Mouse (Mus musculus): ENCODE data around the gene Il17c. TPM values are rescaled to one million over a fixed set of nuclear protein-coding genes. Genes with fewer than 3 reads are reported as not detected.

Gene Il17c
- total RNA-seq (2015) (not detected in 2 replicates), total RNA-seq (2017) (not detected in 2 replicates)

DNA sequence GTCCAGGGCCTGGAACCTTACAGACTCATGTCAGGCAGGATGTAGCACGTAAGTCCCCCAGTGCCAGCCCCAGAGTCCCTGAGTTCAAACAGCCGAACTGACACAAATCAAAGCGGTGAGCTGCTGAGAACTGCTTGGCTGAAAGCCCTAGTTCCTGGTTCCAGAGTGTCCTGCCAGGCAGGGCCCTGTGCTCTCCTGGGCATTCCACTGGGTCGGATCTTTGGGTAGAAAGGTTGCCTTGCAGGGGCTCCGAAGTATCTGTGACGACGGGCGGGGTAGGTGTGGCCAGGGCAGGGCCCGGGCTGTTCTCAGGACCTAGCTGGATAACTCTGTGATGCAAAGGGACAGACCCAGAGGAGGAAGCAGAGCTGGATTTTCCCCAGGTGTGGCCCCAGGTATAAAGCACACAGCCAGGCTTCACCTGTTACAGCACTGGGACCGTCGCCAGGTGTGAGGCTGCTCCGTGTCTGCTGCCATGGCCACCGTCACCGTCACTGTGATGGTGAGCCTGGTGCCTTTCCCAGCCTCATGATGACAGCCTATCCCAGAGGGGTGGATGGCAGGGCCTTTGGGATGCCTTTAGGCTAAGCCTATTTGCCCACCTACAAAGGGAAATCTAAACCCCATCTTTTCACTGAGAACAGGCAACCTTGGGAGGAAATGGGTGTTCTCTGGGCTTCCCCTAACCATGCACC is at the start of gene Il17c:
Gene Il17c, plus strand, starts transcription at position 645 of the 695 bp plus-strand sequence.
- no peak for ATAC-seq (ENCODE audit: poor library complexity, severe bottlenecking)

DNA sequence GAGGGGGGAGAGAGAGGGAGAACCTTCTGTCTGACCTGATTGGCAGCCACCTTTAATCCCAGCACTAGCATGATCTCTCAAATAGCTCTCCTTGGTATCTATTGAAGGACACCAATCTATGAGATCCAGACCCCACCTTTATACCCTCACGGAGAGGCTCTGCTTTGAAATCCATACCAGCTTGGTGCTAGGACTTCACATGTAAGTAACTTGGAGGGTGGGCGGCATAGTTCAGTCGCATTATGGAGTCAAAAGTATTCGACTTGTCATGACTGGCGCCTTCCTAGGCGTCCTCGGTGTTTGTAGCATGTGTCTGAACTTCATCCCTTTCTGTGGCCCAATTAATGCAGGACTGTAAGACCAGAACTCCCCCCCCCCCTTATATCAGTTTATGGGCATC is 46.5 kb upstream of the Il17c start:
- ATAC-seq (ENCODE audit: poor library complexity, severe bottlenecking), result no peak

GRCm38 (mm10) chr8:122375751-122376364 is 46.0 kb upstream of the Il17c start:
- ATAC-seq (ENCODE audit: poor library complexity, severe bottlenecking), result no peak

DNA sequence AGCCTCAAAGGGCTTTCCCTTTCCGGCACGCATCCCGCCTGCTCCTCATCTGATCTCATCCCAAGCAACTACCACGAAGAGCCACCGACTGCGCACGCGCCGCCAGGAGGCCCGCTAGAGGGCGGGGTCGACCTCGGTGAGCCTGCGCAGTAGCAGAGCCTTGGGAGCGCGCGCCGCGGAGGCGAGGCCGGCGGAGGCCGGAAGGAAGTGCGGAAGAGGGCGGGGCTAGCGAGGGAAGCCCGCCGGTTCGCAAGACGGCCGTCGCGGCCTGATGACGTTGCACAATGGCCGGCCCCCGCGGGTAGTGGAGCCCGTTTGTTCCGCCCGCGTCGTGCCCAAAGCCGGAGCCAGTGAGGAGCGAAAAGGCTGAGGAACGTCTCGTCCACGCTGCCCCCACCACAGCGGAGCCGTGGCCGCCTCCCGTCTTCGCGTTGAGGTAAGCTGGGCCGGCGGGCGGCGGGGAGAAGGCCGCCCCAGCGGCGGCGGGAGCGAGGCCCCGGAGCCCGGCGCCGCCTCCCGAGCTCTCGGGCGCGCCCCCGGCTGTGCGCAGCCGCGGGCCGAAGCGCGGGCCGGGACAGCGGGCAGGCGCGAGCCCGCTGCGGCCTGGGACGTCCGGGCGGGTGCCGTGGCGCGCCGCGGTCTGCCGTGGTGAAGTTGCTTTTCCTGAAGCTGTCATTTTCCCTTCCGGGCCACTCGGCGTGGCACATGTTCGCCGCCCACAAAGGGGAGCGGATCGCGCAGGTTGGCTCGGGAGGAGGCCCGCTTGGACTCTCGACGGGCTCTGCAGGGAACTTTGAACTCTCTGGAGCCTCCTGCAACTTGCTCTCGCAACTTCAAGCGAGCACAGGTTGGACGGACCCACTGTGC is 45.2 kb upstream of the Il17c start, which contains the start of gene Zc3h18:
Gene Zc3h18, plus strand, starts transcription at position 245 of the 867 bp plus-strand sequence.
- peak; percentile 99 for ATAC-seq (ENCODE audit: poor library complexity, severe bottlenecking)

DNA sequence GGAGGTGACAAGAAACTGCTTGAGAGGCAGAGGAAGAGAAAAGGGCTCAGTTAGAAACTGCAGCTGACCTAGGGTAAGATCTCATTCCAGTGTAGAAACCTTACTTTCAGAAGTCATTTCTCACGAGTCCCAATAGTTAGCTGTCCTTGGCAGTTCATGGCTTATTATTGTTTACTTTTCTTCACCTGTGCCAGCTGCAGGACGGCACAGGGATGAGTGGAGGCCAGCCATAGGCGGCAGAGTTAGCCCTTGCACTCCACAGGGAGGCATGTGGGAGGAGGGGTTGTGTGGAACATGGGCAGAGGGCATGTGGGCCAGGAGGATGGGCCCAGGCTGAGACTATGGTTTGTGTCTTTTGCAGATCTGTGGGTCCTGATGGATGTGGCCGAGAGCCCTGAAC is 38.8 kb upstream of the Il17c start:
- no peak for ATAC-seq (ENCODE audit: poor library complexity, severe bottlenecking)

DNA sequence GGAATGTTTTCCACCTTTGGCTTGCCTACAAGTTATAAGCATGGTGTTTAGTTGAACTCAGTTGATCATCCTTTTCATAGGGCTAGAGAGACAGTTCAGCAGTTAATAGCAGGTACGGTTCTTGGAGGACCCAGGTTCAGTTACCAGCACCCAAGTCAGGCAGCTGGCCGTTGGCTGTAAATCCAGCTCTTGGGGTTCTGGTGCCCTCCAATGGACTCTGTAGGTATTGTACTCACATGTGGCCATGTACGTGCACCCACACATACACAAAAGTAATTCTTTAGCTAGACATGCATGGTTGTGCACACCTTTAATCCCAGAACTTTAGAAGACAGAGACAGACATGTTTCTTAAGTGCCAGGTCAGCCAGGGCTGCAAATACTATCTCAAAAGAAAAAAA is 32.5 kb upstream of the Il17c start:
- ATAC-seq (ENCODE audit: poor library complexity, severe bottlenecking), result no peak

DNA sequence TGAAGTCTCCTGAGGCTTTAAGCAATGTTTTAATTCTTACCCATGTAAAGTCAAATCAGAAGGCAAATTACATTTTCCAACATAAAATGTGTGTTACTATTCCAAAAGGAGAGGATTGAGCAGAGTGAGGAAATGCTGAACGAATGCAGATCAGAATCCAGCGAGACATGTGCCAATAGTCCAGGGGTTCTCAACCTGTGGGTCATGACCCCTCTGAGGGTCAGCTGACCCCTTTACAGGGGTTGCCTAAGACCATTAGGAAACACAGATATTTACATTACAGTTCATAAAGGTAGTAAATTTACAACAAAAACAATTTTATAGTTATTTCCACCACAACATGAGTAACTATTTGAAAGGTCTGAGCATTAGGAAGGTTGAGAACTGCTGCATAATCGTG is 31.1 kb upstream of the Il17c start:
- no peak for ATAC-seq (ENCODE audit: poor library complexity, severe bottlenecking)

DNA sequence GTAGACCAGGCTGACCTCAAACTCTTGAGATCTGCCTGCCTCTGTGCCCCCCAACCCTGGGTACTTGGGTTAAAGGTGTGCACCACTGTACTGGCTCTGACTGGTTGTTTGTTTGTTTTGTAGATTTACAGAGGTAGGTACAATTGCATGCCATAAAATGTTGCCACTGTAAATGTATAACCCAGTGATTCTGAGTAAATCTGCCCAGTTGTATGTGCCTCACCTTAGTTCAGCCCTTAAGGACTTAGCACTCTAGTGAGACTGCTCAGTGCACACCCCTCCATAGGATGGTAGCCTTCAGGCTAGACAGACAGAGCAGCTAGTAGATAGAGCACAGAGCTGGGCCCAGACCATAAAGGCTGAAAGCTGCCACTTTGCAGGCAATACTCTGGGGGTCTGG is 28.1 kb upstream of the Il17c start:
- no peak for ATAC-seq (ENCODE audit: poor library complexity, severe bottlenecking)

- ATAC-seq (ENCODE audit: poor library complexity, severe bottlenecking), result no peak
Measured at GRCm38 (mm10) chr8:122395291-122395690, 26.5 kb upstream of the Il17c start.

DNA sequence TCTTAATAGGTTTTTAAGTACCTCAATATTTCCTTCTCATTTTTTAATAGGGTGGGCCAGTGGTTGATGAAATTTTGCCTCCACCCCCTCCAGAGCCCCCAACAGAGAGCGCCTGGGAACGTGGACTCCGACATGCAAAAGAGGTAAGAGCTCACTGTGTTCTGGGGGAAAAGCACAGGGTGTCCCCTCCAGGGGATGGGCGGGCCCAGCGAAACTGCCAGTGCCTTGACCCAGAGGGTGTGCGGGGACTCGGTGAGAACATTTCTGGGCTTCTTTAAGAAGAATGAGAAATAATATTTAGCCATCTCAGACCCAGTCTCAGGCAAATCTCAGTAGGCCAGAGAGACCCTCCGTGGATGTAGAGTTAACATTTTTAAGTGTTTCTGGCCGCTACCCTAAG is 23.6 kb upstream of the Il17c start:
- no peak for ATAC-seq (ENCODE audit: poor library complexity, severe bottlenecking)

DNA sequence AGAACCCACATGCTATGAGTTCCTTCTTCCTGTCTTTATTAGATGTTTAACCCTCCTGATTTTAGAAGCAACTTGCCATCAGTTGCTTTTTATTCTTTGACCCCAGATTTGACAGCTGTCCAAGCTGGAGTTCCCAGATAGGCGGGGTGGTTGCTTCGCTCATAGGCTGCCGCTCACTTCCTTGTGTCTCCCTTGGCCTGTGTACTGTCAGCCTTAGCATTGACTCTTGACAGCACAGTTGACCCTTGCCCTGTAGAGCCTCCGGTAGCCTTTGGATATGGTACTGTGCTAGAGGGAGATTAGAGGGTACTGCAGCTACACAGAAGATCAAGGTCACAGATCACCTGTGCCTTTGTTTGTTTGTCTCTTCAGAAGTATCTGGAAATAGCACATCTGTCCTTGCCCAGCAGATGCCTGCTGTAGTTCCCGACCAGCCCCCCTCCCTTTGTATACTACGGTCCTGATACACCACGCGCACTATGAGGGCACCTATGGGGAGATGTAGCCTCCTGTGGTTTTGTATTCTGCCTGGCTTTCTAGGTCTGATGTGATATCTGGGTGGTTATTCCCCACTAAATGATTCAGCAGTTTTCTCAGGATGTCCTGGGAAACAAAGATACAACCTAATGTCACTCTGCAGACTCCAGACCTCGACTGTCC is 16.5 kb upstream of the Il17c start:
- ATAC-seq (ENCODE audit: poor library complexity, severe bottlenecking), result no peak

DNA sequence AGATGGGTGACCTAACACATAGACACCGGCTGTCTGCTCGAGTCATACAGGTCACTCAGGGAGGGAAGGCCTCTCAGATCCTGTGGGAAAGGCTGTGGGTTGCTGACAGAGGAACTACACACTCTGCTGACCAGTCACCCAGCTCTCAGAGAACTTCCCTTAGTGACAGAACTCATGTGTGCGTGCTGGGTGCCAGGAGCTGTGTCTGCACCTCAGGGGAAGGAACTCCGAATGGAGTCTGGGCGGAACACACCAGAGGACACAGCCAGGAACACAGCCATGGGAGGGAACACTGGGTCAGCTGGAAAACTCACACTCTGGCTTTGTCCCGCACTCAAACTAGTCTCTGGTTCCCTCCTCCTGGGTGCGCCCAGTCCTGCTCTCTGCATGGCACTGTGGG is 14.1 kb upstream of the Il17c start:
- ATAC-seq (ENCODE audit: poor library complexity, severe bottlenecking), result no peak

DNA sequence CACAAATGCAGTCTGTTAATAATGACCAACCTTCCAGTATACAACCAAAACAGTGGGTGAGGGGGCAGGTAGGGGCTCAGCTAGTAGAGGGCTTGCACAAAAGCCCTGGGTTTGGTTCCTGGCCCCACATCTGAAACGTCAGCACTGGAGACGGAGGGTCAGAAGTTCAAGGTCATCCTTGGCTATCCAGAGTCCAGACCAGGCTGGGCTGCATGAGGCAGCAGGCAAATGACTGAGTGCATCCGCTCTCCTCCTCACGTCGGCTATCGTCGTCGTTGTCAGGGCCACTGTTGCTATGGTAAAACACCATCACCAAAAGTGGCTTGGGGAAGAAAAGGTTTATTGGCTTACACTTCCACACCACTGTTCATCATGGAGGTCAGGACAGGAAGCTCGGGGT is 7.5 kb upstream of the Il17c start:
- no peak for ATAC-seq (ENCODE audit: poor library complexity, severe bottlenecking)

DNA sequence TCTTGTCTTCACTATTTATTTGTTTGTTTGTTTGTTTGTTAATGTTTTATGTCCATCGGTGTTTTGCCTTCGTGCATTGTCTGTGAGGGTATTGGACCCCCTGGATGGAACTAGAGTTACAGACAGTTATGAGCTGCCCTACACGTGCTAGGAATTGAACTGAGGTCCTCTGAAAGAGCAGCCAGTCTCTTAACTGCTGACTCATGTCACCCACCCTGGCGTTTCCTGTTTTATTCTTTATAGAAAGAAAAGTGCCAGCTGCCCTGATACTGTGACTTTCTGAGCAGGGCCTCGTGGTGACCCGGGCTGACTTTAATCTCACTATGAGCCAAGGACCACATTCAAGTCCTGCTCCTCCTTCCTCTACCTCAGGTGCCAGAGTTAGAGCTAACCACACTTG is 6.3 kb upstream of the Il17c start:
- ATAC-seq (ENCODE audit: poor library complexity, severe bottlenecking), result 0 out of 2 replicates have a peak, but pooled peaks have one; percentile 36

GRCm38 (mm10) chr8:122419881-122420555 is 1.8 kb upstream of the Il17c start:
- ATAC-seq (ENCODE audit: poor library complexity, severe bottlenecking), result no peak

DNA sequence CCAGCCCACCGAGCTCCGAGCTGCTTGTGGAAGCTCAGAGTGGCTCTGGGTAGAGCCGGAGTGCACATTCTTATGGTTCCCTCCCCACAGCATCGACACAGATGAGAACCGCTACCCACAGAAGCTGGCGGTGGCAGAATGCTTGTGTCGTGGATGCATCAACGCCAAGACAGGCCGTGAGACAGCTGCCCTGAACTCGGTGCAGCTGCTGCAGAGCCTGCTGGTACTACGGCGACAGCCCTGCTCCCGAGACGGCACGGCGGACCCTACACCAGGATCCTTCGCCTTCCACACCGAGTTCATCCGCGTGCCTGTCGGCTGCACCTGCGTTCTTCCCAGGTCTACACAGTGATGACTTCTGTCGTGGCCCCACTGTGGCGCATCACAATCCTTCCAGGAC is 1.4 kb downstream of the Il17c start:
- no peak for ATAC-seq (ENCODE audit: poor library complexity, severe bottlenecking)

DNA sequence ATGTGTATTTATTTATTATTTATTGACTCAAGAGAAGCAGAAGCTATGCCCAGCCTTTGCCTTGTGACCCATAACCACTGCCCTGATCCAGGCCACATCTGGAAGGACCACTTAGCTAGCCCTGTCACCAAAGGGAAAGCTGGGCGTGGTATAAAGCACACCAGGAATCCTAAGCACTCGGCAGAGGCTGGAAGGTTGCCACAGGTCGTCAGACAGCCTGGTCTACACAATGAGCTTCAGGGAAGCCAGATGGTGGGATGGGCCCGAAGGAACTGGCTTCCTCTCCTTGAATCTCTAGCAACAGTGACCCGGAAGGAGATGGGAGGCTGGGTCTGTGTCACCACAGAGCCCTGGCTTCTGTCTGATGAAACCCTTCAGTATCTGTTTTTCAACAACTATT is 1.8 kb downstream of the Il17c start:
- ATAC-seq (ENCODE audit: poor library complexity, severe bottlenecking), result no peak

DNA sequence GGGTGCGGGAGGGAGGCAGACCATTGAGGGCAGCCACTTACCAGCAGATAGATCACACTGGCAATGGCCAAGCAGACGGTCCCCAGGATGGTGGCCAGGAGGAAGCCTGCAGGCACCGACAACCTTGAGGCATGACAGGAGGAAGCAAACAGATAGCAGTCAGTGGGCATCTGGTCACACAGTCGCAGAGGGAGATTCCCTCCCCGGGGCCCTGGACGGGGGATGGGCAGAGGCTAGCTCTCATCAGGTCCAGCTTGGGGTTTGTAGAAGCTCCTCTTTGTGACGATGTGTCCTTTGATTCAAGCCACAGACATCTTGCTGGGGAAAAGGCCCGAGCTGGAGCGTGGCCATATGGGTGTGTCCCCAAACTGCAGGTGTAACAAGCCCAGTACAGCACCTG is 4.3 kb downstream of the Il17c start:
- ATAC-seq (ENCODE audit: poor library complexity, severe bottlenecking), result no peak

DNA sequence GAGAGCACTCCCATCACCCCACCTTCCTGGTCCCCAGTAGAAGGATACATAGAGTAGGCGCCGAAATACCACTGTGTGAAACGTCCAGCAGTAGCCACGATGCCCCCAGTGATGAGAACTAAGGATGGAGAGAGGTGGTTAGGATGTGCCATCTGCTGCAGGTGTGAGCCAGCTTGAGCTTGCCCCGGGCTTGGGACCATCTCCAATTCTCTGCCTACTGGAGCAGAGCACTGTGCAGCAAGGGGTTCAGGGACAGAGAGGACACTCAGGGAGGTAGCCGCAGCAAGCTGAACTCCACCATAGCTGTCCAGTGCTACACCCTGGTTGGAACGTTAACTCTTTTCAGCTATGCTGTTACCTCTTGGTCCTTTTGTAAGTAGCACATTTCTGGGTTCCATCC is 5.8 kb downstream of the Il17c start:
- ATAC-seq (ENCODE audit: poor library complexity, severe bottlenecking), result no peak

DNA sequence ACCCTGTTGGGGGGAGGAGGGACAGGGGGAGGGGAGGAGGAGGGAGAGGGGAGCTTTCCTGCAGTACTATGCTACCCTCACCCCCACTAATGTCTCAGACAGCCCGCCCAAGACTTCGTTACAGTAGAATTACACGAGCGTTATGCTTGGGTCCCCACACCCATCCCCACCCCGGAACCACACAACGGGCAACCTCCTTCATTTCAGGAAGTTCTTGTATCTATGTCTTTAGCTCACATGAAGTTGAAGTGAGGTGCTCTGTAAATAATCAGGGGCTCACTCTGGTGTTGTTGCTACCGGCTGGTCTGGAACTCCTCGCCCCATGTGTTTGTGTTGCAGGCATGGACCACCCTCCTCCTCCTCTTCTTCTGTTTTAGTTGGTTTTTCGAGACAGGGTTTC is 6.3 kb downstream of the Il17c start:
- ATAC-seq (ENCODE audit: poor library complexity, severe bottlenecking), result no peak
